ENCODE assay signal across 10 mouse cellular contexts in the genomic region with DNA sequence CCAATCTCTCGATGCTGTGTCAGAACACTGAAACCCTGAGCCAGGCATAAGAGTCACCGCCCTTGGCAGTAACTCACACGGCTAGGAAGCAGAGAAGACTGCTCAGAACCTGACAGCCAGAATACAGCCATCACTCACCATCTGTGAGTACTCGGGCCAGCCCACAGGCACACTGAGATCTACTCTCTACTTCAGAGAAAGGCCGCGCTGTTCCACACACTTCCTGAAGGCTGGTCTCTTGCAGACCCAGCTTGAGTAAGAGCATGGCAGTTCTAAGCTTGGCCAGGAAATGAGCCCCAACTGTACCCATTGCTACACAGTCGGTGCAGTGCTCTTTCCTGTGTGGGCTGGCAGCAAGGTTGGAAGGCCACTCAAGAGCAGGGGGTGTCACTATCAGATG. TPM values are rescaled to one million over a fixed set of nuclear protein-coding genes. Genes with fewer than 3 reads are reported as not detected.
DNase-seq lines count a peak whose midpoint lies in the region; ATAC-seq and TF ChIP-seq lines count a peak whose summit lies in the region.
"Had no signal": no experiment of that assay in that cellular context is flagged by ENCODE, and none has a peak within 500 bp of the region (broad histone marks: within the 10 kb centered on the region; RNA-seq: fewer than 3 reads in every experiment).

No protein-coding gene starts in this region.

- intact Hi-C loops in heart, postnatal 36 days (cut with DNase I) = no loop called here

- H3K4me3 ChIP-seq in heart, postnatal 0 days (ENCODE audit: low read depth, low read length) = no peak overlapping the region
- H3K4me3 ChIP-seq in lung, postnatal 0 days (ENCODE audit: low read depth, low read length) = no peak overlapping the region

- H3K4me2 ChIP-seq in heart, postnatal 0 days (ENCODE audit: low read depth, low read length) = no peak overlapping the region
- H3K4me2 ChIP-seq in lung, postnatal 0 days (replicated peaks; ENCODE audit: low read depth, low read length) = no peak overlapping the region

- H3K9ac ChIP-seq in heart, postnatal 0 days (replicated peaks; ENCODE audit: low read depth, low read length) = no peak overlapping the region
- no peak overlapping the region for H3K9ac ChIP-seq in lung, postnatal 0 days (replicated peaks; ENCODE audit: low read depth)

- no peak for TF ChIP-seq CTCF in heart, postnatal 0 days (IDR thresholded peaks at IDR 0.05; ENCODE audit: low read depth)
- TF ChIP-seq CTCF in lung, postnatal 0 days (IDR thresholded peaks at IDR 0.05) = no peak

- peaks cover 22% of the 10 kb centered on the region; the same call in 1 of the 2 replicates for H3K36me3 ChIP-seq in heart, postnatal 0 days (replicated peaks; ENCODE audit: control insufficient read depth, insufficient read depth, low read length)
- H3K36me3 ChIP-seq in lung, postnatal 0 days (ENCODE audit: insufficient read depth, low read length) = 0 out of 2 replicates have a peak, but pooled peaks cover 5% of the 10 kb centered on the region

- TF ChIP-seq EP300 in heart, postnatal 0 days (IDR thresholded peaks at IDR 0.05; ENCODE audit: low read depth) = no peak
- TF ChIP-seq EP300 in lung, postnatal 0 days (IDR thresholded peaks at IDR 0.05) = no peak

- no peak for ATAC-seq in heart, postnatal 0 days (ENCODE audit: insufficient read depth, low read depth)
- ATAC-seq in common myeloid progenitor, adult 5-6 weeks (replicated peaks; ENCODE audit: low read depth, poor library complexity, severe bottlenecking) = peak; percentile 55
- ATAC-seq in lung, postnatal 0 days = peak; percentile 73

- no peaks in the 10 kb centered on the region for H3K27me3 ChIP-seq in heart, postnatal 0 days (ENCODE audit: control insufficient read depth, insufficient read depth, low read length)
- H3K27me3 ChIP-seq in lung, postnatal 0 days (replicated peaks; ENCODE audit: insufficient read depth, low read length) = no peaks in the 10 kb centered on the region

- H3K4me1 ChIP-seq in heart, postnatal 0 days (ENCODE audit: control insufficient read depth, insufficient read depth) = peaks cover 11% of the 10 kb centered on the region; the same call in 1 of the 2 replicates
- no peaks in the 10 kb centered on the region; the same call in 1 of the 2 replicates for H3K4me1 ChIP-seq in lung, postnatal 0 days (ENCODE audit: insufficient read depth, low read depth, low read length)

- WGBS in heart, postnatal 0 days = 68% methylated on average over 7 of the region's 7 CpGs
- 42% methylated on average over 7 of the region's 7 CpGs for WGBS in lung, postnatal 0 days

- H3K9me3 ChIP-seq in heart, postnatal 0 days (replicated peaks; ENCODE audit: control insufficient read depth, low read length) = no peaks in the 10 kb centered on the region
- no peaks in the 10 kb centered on the region for H3K9me3 ChIP-seq in lung, postnatal 0 days (ENCODE audit: low read length)

- peak overlapping the region; percentile 41; the same call in 1 of the 2 replicates for H3K27ac ChIP-seq in heart, postnatal 0 days (ENCODE audit: low read depth)
- H3K27ac ChIP-seq in lung, postnatal 0 days (ENCODE audit: low read length) = no peak overlapping the region

- no peak for DNase-seq in heart, postnatal 0 days (ENCODE audit: low spot score)
- DNase-seq in heart, postnatal 36 days = no peak
- DNase-seq in lung, postnatal 0 days (ENCODE audit: low spot score) = peak; percentile 50
- peak; percentile 53 to 75 for DNase-seq in thymus, adult 18-20 months
- no peak for DNase-seq in gastrocnemius, postnatal 25 days
- DNase-seq in neural tube, embryonic 10.5 days (ENCODE audit: extremely low spot score, low spot score) = no peak
- DNase-seq in right cerebral cortex, postnatal 10 days (ENCODE audit: low spot score in 2 of 2) = no peak
- DNase-seq: gastrocnemius, postnatal 14 days; kidney, postnatal 25 days had no signal

RNA-seq across cellular contexts. Expression of a gene that starts 27.7 kb away (rescaled TPM):
- total RNA-seq in heart, postnatal 0 days (2014; rRNA removed; ENCODE audit: low replicate concordance) = 11.6 and 24.7 TPM in 2 replicates
- polyA plus RNA-seq in heart, postnatal 0 days (2015; fragmentation: Nextera tagmentation; extraction: Ambion mirVana) = 2.9 and 3.2 TPM in 2 replicates
- total RNA-seq in heart, postnatal 36 days (2021) = 10 to 100 TPM; 11.2 to 11.8 TPM
- total RNA-seq in common myeloid progenitor, adult 5-6 weeks (2017) = 33.4 and 61.3 TPM in 2 replicates
- polyA plus RNA-seq in lung, postnatal 0 days (2015; fragmentation: Nextera tagmentation; extraction: Ambion mirVana) = 9.5 and 11.0 TPM in 2 replicates
- 1 to 10 TPM; 4.7 to 8.2 TPM for total RNA-seq in gastrocnemius, postnatal 25 days (2021)

Comparison
In these comparisons a context has a peak if more than half of its experiments do, and no peak if none do; other contexts are left out.
1. DNase-seq: peak in lung, postnatal 0 days (single experiment) and thymus, adult 18-20 months (2 of 2); none in heart, postnatal 0 days (single experiment), heart, postnatal 36 days (0 of 2), gastrocnemius, postnatal 25 days (single experiment), neural tube, embryonic 10.5 days (single experiment) and right cerebral cortex, postnatal 10 days (0 of 2).